Mouse (Mus musculus): ENCODE measurements at regions not wholly inside any gene's neighbourhood (a gene's known extent, or its start where the extent isn't known, plus 50 kb on each side); places are given as distances from the start of the nearest gene placed in this dataset.

- DNase-seq (ENCODE audit: low spot score) = no peak
These were observed 58.7 kb downstream of the Mycn start for GRCm38 (mm10) chr12:12882931-12883553.

DNA sequence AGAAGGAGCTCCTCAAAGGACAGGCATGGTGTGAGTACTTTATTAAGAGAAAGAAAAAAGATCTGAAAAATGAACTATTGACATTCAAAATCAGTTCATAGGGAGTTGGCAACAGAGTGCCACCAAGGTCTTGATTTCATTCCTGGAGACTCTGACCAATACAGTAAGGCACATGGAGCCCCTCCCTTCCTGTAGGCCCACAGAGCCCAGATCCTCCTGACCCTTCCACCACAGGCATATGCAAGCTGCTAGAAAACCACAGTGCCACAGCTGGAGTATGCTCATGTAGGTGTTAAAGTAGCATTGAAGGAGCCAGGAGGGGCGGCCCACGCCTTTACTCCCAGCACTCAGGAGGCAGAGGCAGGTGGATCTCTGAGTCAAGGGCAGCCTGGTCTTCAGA is 63.7 kb downstream of the Mycn start:
- DNase-seq (ENCODE audit: low spot score) = no peak

DNA sequence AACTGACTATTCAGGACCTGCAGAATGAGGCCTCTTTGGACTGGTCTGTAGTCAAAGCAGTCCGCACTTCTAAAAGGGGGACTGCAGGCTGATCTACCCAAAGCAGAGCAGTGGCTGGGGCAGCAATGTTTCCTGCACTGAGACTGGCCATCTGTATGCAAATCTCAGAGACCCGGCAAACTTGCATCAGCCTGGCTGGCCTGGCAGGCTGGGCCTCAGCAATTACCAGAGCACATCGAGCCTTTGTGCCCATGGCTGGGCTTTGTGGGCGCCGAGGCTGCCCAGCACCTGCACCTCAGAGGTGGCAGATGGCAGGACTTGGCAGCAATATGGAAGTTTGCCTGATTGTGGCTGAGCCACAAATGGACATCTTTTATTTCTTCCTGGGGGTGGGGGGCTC is 64.2 kb downstream of the Mycn start:
- DNase-seq (ENCODE audit: low spot score) = no peak

DNA sequence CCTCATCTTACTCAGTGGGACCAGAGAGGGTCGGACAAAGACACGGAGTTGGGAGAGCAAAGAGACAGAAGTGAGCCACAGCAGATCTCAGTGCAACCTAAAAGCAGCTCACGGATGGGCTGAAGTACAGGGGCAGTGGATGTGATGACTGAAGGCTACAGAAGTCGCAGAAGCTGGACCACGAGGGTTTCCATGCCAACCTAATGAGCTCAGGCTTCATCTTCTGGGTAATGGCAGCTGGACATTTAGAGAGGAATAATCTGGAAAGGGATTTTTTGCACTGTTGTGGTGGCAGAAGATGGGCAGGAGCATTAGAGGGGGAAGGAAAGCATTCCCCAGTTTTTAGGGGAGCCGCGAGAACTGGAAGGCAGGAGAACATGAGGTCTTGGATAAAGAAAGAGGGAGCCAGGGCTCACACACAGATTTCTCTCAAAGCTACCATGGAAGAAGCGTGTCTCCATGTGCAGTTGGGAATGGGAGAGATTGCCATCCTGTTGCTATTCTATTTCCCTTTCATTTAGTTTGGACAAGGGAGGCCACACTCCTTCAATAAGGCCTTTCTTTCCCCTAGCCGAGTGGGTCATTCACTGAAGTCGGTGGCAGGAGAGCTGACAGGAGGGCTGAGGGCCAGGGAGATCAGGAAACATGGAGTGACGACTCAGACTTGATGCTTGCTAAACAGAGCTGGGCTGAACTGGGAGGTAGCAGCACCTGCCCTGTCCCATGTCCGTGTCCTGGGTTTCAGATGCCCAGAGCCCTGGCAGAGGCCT is 65.6 kb downstream of the Mycn start:
- DNase-seq (ENCODE audit: low spot score) = no peak

DNA sequence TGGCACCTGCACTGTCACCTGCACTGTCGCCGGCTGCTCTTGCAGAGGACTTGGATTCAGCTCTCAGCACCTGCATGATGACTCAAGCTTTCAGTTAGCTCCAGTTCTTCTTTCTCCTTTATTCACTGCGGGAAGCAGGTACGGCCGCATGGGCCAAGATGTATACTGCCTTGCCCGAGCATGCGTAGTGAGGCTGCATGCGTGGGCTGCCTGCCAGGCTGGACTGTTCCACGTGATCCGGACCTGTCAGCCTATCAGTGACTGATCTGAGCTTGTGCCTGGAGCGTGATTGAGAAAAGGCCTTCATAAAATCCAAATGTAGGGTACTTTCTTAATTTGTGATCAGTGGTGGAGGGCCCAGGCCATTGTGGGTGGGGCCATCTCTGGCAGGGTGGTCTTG is 68.2 kb downstream of the Mycn start:
- DNase-seq (ENCODE audit: low spot score) = no peak

- DNase-seq (ENCODE audit: low spot score) = no peak
These were observed 68.7 kb downstream of the Mycn start for GRCm38 (mm10) chr12:12872974-12873373.

GRCm38 (mm10) chr12:12871272-12871671 is 70.4 kb downstream of the Mycn start:
- no peak for DNase-seq (ENCODE audit: low spot score)

- no peak for DNase-seq (ENCODE audit: low spot score)
These were observed 75.1 kb downstream of the Mycn start for GRCm38 (mm10) chr12:12866590-12866989.

DNA sequence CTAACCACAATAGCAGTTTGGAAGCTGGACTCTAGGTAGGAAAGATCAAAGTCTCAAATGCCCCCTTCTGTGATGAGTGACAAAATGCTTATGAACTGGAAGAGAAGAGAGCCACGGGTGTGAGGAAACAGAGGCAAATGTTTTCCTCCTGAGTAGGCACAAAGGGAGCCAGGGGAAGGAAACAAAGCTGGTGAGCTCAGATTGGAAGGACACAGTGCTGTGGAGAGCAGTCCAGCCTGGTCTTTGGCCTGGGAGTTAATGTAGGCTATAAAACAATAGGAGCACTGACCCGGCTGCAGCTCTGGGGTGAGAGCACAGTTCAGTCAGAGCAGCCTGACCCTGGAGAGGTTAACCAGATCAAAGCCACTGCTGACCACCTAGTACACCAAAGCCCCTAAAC is 91.0 kb downstream of the Mycn start:
- no peak for DNase-seq (ENCODE audit: low spot score)

GRCm38 (mm10) chr12:12846716-12847115 is 95.0 kb downstream of the Mycn start:
- no peak for DNase-seq (ENCODE audit: low spot score)

DNA sequence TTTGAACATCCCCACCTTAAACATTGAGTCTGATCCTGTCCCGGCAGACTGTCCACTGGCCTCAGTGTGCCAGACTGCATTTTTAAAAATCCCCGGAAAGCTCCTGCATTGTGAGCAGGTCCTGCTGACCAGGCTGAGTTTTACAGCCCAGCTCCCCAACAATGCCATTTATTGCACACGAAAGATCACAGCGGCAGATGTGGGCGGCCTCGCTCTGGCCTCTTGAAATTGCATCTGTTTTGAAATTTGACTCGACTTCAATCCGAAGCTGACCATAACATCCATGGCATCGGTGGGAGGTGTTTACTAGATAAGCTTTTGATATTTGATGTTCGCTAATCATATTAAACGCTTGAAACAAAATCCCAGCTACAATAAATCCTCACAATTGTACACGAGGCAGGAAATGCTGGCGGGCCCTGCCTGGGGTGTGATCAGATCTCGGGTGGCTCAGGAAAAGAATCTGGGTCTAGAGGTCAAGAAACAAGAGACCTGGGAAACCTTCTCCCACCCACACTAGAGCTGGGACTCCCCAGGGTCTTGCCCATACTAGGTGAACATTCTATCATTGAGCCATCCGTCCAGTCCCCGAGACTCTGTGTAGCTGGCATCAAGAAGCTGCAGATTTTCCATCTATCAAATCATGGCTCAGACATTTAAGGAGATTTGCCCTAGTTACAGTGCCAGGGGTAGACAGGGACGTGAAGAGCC is 99.3 kb downstream of the Mycn start:
- DNase-seq (ENCODE audit: low spot score) = no peak

GRCm38 (mm10) chr12:12841385-12842238 is 100.1 kb downstream of the Mycn start:
- no peak for DNase-seq (ENCODE audit: low spot score)

DNA sequence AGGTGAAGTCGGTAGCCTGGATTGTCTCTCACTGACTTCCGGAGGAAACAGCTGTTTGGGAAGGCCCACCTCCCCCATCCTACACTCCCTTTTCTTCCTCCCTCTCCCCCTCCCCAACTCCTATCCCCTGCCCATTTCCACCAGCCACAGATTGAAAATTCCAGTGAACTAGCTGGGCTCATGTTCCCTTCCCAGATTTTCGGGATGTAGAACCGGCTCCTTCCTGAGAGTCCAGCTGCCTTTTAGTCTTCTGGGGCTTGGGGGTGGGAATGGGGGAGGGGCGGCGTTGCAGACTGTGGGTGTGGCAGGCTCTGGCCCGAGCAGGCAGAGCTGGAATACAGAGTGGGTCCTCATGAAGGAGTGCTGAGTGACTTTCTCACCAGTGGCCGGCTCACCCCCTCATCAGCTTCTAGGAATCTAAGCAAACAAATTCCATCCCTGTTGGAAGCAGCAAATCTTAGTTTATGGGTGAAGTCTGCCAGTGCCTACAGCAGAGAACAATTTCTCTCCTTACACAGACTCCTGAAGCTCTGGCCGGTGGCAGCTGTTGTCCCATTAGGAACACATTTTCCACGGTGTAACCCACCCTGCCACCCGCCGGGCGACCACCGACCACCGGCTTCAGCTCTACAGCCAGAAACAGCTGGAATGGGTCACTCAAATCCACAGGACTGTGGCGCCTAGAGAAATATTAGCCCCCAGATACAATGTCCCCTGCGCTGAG is 100.9 kb downstream of the Mycn start:
- DNase-seq (ENCODE audit: low spot score) = no peak

GRCm38 (mm10) chr12:12837775-12838174 is 103.9 kb downstream of the Mycn start:
- no peak for DNase-seq (ENCODE audit: low spot score)

- no peak for DNase-seq (ENCODE audit: low spot score)
These were observed 113.7 kb downstream of the Mycn start for GRCm38 (mm10) chr12:12827821-12828641.

- DNase-seq (ENCODE audit: low spot score) = no peak
These were observed 114.3 kb downstream of the Mycn start for GRCm38 (mm10) chr12:12827379-12827778.

DNA sequence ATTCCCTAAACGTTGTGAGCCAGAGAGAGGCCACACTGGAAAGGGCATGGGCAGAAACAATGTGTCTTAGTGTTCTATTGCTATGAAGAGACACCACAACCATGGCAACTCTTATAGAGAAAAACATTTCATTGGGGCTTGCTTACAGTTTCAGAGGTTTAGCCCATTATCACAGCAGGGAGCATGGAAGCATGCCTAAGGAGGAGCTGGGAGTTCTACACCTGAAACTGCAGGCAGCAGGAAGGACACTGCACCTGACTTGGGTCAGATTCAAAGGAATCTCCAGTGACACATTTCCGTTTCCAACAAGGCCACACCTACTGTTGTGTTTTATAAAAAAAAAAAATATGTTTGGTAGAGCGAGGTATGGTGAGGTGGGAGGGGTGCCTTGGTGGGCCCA is 115.3 kb downstream of the Mycn start:
- no peak for DNase-seq (ENCODE audit: low spot score)

GRCm38 (mm10) chr12:12825842-12826241 is 115.9 kb downstream of the Mycn start:
- DNase-seq (ENCODE audit: low spot score) = no peak

GRCm38 (mm10) chr12:12821473-12821872 is 120.2 kb downstream of the Mycn start:
- DNase-seq (ENCODE audit: low spot score) = no peak

DNA sequence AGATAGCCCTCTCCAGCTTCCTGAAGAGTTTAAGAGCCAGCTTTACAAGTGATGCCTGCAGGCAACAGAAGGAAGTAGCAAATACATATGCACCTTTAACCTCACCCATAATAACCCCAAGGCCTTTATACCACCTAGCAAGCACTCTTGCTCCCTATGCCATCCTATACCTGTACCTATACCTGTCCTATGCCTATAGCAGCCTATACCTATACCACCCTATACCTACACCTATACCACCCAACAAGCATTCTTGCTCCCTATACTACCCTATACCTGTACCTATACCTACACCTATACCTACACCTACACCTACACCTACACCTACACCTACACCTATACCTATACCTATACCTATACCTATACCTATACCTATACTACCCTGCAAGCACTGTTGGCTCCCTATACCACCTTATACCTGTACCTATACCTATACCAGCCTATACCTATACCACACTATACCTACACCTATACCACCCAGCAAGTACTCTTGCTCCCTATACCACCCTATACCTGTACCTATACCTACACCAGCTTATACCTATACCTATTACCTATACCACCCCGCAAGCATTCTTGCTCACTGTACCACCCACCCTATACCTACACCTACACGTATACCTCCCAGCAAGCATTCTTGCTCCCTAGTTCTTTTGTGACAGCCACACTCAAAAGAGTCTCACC is 120.9 kb downstream of the Mycn start:
- no peak for DNase-seq (ENCODE audit: low spot score)
